Mouse (Mus musculus): Measurements from ENCODE around the gene Slc35f4.
A peak's percentile ranks its signal among the peaks of the same experiment; 100 is the strongest.

Slc35f4 gene

GRCm38 (mm10) chr14:49348897-49349250, 177.0 kb downstream of the Slc35f4 start:
- DNase-seq (ENCODE audit: low spot score in 2 of 2), result peak; percentile 39 to 68

GRCm38 (mm10) chr14:49348164-49348896, 177.5 kb downstream of the Slc35f4 start:
- no peak for DNase-seq (ENCODE audit: low spot score in 2 of 2)

GRCm38 (mm10) chr14:49345835-49346234, 180.0 kb downstream of the Slc35f4 start:
- DNase-seq (ENCODE audit: low spot score in 2 of 2), result no peak

DNA sequence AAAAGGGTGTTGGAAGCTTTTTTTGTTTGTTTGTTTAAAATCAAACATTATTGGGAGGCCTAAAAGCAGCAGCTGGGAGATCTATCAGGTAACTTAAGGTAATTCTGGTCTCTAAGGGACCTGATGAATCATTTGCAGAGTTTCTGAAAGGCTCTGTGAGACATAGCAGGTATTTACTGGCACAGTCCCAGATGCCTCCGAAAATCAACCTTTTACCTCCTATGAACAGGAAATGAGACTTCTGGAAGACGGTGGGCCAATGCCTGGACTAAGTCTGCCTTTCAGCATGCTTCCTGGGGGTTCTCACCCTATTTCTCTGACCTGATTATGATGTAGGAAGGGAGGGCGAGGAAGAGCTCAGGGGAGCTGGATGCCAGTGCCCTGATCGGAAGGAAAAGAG, 188.8 kb downstream of the Slc35f4 start:
- DNase-seq (ENCODE audit: low spot score in 2 of 2), result no peak

DNA sequence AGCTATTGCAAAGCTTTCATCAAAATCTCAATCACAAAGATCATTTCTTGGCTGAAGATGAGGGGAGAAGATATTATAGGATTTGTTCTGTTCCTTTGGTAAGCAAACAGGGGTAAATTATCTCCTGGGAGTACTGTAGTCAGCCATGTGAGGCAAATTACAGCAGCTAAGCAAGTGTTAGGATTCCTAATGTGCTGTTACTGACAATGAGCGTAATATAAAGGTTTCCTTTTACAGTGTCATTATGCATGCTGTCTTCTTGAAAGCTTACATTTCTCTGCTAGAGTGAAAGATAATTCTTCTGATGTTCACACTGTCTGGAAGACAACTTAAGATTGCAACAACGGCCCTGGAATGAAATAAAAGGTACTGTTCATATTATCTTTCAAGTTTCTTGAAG, 192.0 kb downstream of the Slc35f4 start:
- DNase-seq (ENCODE audit: low spot score in 2 of 2), result no peak

DNA sequence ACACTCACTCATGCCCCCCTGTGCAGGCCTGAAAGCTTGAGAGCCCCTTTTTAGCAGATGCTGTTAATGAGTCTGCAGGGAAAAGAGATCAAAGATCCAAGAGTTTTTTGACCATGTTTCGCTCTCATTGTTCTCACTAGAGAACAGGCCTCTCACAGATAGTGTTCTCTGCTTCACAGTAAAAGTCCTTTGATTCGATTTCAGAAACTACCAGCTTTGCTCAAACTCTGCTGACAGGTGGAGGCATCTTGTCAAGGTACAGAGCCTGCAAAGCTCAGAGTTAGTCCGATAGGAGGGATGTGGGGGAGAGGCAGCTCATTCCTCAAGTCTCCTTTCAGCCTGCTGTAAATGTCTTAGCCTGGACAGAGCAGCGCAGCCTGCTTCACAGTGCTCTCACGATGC, 209.4 kb downstream of the Slc35f4 start:
- DNase-seq (ENCODE audit: low spot score in 2 of 2), result no peak

DNA sequence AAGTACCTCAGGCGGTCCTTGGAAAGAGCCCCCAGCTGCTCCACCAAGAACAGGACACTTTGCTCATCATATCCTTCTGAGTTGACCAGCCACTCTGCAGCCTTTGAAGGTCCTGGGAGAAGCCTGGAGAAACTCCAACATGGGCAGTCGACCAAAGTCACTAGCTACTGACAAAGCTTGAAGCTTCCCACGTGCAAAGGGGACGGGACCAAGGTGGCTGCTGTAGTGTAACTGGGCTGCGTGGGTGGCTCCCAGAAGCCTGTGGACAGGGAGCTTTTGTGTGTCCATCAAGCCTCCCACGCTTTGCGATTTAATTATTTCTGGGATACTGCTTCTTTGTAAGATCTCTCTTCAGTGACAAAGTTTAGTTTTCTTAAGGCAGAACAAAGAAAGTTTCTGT, 211.9 kb downstream of the Slc35f4 start:
- peak in 1 of 2 experiments; percentile 37 for DNase-seq (ENCODE audit: low spot score in 2 of 2)

DNA sequence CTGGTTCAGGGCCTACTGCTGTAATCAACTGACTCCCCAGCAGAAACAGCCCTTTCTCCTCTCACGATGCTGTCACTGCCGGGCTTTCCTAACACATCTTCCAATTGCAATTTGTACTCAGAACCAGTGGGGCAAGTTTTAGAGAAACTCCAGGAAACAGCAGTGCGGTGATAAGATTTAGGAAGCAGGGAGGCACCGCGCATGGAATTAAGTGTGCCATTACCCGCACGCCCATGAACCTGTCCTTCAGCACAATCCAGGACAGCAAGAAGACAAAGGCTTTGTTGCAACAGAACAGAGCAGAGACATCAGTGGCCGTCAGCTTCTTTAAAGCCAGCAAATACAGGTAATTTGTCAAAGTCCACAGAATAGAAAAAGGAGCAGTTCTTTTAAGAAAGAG, 212.5 kb downstream of the Slc35f4 start:
- DNase-seq (ENCODE audit: low spot score in 2 of 2), result no peak

DNA sequence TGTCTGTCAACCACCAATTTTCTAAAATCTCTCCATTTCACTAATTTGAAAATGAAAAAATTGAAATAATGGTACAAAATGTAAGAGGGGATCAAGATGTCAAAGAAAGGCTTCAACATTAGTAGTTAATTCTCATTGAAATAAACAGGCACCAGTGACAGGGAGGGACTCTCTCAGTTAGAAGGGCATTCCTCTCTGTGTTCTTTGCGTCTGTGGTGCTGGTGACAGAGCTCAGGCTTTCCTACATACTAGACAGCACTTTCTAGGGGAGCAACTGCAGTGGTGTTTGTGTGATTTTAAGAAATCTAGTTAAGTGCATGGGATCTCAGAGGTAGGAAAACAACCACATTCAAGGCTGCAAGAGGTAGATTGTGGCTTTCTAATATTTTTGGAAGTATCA, 214.3 kb downstream of the Slc35f4 start:
- no peak for DNase-seq (ENCODE audit: low spot score in 2 of 2)

GRCm38 (mm10) chr14:49311091-49311492, 214.8 kb downstream of the Slc35f4 start:
- no peak for DNase-seq (ENCODE audit: low spot score in 2 of 2)

DNA sequence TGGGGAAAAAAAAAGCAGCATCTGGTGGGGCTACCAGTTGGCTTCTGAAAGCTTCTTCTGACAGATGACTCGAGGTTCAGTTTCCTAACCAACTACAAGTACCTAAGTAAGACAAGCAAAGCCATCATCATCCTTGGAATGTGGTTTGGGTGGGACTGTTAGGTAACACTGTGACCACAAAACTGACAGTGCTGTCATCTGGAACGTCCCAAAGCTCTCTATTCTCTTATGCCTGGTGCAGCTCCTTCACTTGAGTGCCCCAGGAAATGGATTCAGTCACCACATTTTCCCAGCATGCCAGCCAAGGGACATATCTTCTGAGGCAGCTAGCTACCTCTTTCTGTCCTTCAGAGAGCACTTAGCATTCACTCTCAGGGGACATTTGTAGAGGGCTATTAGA, 216.2 kb downstream of the Slc35f4 start:
- no peak for DNase-seq (ENCODE audit: low spot score in 2 of 2)

- no peak for DNase-seq (ENCODE audit: low spot score in 2 of 2)
Observed at GRCm38 (mm10) chr14:49308591-49308990, 217.3 kb downstream of the Slc35f4 start.

- DNase-seq (ENCODE audit: low spot score in 2 of 2), result no peak
Observed at GRCm38 (mm10) chr14:49307842-49308241, 218.0 kb downstream of the Slc35f4 start.

GRCm38 (mm10) chr14:49305534-49306409, 220.1 kb downstream of the Slc35f4 start:
- DNase-seq (ENCODE audit: low spot score in 2 of 2), result no peak

DNA sequence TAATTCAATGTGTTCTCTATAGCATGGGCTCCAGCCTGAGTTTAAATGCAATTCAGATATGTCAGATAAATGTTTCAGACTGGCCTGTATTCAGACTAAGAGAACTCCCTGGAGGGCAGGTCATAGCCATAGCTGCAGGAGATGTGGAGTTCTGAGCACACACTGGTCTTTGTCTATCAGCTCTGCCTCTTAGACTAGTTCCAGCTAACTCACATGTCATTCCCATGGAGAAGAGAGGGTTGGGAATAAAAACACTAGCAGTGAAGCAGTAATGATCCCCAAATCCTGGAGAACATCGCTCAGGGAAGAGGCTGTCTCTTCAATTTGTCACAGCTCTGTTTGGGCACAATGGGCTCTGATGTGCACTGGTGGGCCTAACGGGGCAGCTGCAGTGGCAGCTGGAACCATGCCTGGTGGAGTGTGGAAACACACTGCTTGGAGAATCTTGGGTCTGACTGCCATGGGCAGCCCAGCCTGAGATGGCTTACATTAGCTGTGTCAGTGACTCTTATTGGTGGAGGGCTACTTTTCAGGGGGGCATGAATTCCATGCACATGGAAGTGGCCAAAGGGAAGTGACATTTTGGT, 223.5 kb downstream of the Slc35f4 start:
- DNase-seq (ENCODE audit: low spot score in 2 of 2), result peak in 1 of 2 experiments; percentile 72

DNA sequence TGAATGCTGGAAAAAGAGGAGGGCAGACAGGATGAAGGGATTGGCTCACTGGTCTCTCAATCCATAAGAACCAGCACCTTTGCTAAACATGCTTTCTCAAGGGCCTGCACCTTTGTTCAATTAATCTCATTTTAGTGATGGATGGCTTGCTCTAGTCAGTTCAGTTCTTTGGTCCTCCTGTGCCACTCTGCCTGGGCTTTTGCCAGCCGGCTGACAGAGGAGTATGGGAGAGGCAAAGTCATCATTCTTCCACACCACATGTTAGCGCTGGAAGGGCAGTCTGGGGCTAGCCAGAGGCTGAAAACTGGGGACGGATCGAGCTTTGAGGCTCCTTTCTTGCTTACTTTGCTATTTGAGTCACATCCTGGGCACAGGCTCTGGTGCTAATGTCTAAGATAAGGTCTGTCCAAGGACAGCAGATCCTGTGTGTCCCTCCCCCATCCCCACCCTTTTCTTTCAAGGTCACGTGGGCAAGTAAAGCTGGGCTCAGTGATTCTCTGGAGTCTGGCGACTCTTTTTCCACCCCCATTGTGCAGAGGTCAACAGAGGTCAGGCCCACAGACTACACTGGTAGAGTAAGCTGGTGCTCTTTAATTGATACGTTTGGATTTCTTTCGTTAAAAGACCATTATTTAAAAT, 224.7 kb downstream of the Slc35f4 start:
- DNase-seq (ENCODE audit: low spot score in 2 of 2), result no peak

DNA sequence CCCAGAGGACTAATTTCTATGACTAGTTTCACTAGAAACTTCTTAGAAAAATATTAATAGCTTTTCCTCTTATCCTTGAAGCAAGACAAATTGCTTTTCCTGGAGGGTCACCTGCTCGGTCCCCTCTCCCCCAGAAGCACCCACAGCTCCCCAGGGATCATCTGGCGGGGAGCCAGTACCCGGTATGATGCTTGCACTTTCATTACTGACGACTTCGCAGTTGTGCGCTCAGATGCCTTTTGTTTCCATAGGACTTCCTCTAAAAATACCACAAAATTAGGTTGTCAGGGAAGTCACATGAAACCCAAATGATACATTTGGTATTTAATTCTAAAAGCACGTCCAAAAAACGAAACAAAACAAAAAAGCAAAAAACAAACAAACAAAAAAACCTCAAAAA, 225.5 kb downstream of the Slc35f4 start:
- DNase-seq (ENCODE audit: low spot score in 2 of 2), result no peak

GRCm38 (mm10) chr14:49293802-49294449, 231.9 kb downstream of the Slc35f4 start:
- peak in 1 of 2 experiments; percentile 36 for DNase-seq (ENCODE audit: low spot score in 2 of 2)

DNA sequence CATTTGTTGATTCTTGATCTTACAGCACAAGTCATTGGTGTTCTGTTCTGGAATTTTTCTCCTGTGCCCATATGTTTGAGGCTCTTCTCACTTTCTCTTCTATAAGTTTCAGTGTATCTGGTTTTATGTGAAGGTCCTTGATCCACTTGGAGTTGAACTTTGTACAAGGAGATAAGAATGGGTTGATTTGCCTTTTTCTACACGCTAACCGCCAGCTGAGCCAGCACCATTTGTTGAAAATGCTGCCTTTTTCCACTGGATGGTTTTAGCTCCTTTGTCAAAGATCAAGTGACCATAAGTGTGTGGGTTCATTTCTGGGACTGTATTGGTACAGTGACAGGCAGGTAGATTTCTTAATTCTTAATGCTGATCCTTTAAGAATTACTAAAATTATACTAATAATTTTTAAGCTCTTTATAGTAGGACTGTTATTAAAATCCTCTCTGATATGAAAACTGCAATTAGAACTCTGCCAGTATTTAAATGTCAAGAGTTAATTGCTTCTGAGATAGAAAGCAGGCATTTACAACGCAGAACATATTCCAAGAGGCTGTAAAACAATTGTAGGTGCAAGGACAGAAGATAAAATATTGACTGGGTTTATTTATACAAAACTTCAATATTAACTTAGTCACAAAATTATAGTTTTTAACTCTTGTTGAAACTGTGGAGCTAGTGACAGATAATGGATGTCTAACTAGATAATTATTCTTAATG, 235.7 kb downstream of the Slc35f4 start:
- DNase-seq (ENCODE audit: low spot score in 2 of 2), result no peak

DNA sequence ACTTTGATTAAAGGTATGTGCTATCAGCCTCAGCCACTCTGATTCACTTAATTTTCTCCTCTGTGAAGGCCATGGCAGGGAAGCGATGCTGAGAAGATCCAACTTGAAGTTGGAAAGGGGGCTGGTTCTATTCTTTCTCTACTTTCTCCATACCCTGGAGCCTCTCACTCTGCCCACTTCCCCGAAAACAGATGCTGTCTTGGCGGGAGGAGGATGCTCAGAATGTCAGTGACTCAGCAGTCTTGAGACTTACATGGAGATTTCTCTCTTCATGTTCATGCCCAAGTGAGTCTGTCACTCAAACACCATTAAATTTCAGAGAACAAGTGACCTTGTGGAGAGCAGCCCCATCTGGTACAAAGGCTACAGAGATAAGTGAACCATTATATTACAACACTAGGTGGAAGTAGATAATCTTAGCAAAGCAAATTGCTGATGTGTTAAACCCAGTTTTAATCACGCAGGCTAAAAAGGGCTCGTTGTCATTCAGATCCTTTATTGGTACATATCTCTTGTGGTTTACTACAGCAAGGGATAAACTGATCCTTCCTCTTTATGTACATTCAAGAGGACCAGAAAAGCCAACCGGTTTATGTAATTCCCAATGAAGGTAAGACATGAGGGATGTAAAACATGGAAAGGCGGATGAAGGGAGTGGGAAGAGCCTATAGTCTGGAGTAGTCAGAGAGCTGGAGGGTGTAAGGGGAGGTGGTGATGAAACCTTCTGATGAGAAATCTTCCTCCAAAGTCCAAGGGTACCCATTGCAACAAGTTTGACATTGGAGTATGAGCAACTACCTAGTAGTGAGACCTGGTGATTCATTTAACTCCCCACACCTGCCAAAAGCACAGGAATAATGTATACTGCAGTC, 241.8 kb downstream of the Slc35f4 start:
- no peak for DNase-seq (ENCODE audit: low spot score in 2 of 2)
